Comparison of ENCODE assay signal across 9 mouse cellular contexts in the genomic region with DNA sequence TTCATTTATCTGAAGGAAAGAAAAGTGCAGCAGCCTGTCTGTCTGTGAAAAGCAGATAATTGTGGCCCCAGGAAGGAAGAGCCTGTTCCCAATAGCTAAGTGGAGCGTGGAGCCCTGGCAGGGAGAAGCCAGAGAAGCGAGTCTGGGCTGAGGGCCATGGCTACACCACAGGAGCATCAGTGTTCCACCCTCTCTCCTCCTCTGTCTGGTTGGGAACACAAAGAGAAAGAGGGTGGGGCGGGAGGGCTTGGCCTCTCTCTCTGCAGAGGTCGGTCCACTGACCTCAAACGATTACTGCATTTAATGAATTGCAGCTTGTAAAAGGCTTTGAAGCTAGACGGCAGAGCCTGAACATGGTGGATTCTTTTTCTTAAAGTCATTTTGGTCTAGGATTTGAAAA.
DNase-seq lines count a peak whose midpoint lies in the region; ATAC-seq and TF ChIP-seq lines count a peak whose summit lies in the region.
"Had no signal": no experiment of that assay in that cellular context is flagged by ENCODE, and none has a peak within 500 bp of the region (broad histone marks: within the 10 kb centered on the region; RNA-seq: fewer than 3 reads in every experiment).

No protein-coding gene starts in this region.

- H3K4me1 ChIP-seq in thymus, adult 2 months (replicated peaks; ENCODE audit: control insufficient read depth, insufficient read depth, low read length) = no peaks in the 10 kb centered on the region
- H3K4me1 ChIP-seq: liver, embryonic 15.5 days had no signal

- peak; percentile 7 for DNase-seq in lung, postnatal 36 days
- no peak for DNase-seq in lung, postnatal 14 days
- DNase-seq in cerebellum, postnatal 25 days = peak; percentile 83 to 86
- peak; percentile 44 to 54 for DNase-seq in gastrocnemius, postnatal 36 days
- DNase-seq in thymus, postnatal 14 days = no peak
- no peak for DNase-seq in thymus, adult 2 months

- no peak overlapping the region for H3K4me3 ChIP-seq in thymus, adult 2 months (ENCODE audit: control insufficient read depth, insufficient read depth, low read length)
- H3K4me3 ChIP-seq: liver, embryonic 15.5 days had no signal

- no peaks in the 10 kb centered on the region for H3K36me3 ChIP-seq in thymus, adult 2 months (ENCODE audit: control insufficient read depth, insufficient read depth, low read length)
- H3K36me3 ChIP-seq: liver, embryonic 15.5 days had no signal

- peak; percentile 98 for ATAC-seq in cerebellum, adult (ENCODE audit: insufficient number of reproducible peaks, low FRiP score, low TSS enrichment)
- ATAC-seq in CD4-positive, CD25-positive, alpha-beta regulatory T cell, adult 4 months = no peak

- no peak overlapping the region for H3K27ac ChIP-seq in thymus, adult 2 months (ENCODE audit: control insufficient read depth, insufficient read depth, low read length)
- H3K27ac ChIP-seq: liver, embryonic 15.5 days had no signal

- no peak for TF ChIP-seq POLR2A in thymus, adult 2 months (IDR thresholded peaks at IDR 0.05; ENCODE audit: control insufficient read depth, extremely low read depth, insufficient read depth, low read length, poor library complexity)

- intact Hi-C loops in gastrocnemius, postnatal 36 days (cut with DNase I) = no loop called here

- no peaks in the 10 kb centered on the region for H3K27me3 ChIP-seq in thymus, adult 2 months (ENCODE audit: control insufficient read depth, insufficient read depth, low read length)
- H3K27me3 ChIP-seq: liver, embryonic 15.5 days had no signal

- 91% methylated on average over 6 of the region's 6 CpGs for WGBS in thymus, adult 2 months

- no peak for TF ChIP-seq CTCF in thymus, adult 2 months (IDR thresholded peaks at IDR 0.05; ENCODE audit: borderline replicate concordance, control insufficient read depth, extremely low read depth, insufficient read depth, low read length, poor library complexity)

Comparison
In these comparisons a context has a peak if more than half of its experiments do, and no peak if none do; other contexts are left out.
1. DNase-seq: peak in lung, postnatal 36 days (single experiment), cerebellum, postnatal 25 days (2 of 2) and gastrocnemius, postnatal 36 days (2 of 2); none in lung, postnatal 14 days (single experiment), thymus, postnatal 14 days (single experiment) and thymus, adult 2 months (single experiment).